Mouse (Mus musculus): ENCODE data around the gene Zfp956. TPM values are rescaled to one million over a fixed set of nuclear protein-coding genes. Genes with fewer than 3 reads are reported as not detected.

Gene Zfp956
- 7.3 and 10.7 TPM in 2 replicates for total RNA-seq (2017)

DNA sequence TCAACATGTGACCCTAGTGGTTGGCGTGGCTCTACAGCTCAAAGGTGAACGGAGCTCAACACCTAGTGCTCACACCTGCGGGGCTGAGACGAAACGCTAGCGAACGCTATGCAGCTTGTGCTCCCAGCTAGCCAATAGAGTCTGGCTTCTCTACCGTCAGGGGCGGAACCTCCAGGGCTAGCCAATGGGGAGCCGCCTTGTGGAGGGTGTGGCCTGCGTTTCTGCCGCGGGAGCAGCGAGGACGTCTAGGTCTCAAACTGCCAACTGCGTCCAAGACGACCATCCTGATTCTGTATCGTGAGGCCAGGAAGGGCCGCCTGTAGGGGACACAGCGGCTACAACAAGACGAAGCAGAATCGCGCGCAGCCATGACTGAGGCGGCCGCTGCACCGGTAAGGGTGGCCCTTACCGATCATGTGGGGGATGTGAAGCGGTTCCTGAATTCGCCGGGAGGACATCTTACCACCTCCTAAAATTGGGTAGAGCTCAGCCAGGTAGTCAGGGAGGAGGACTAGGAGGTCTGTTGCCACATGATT, at the start of gene Zfp956:
TSS of gene Zfp956 (plus strand) at position 200 of the 536 bp plus-strand sequence.
- peak; percentile 98 to 99 for ATAC-seq (replicated peaks in 1 of 2; ENCODE audit: insufficient read depth in 1 of 2, low FRiP score in 2 of 2, low TSS enrichment in 1 of 2, low read depth in 1 of 2, poor library complexity in 2 of 2, severe bottlenecking in 2 of 2)

- no peak for ATAC-seq (replicated peaks in 1 of 2; ENCODE audit: insufficient read depth in 1 of 2, low FRiP score in 2 of 2, low TSS enrichment in 1 of 2, low read depth in 1 of 2, poor library complexity in 2 of 2, severe bottlenecking in 2 of 2)
These were observed 49.6 kb upstream of the Zfp956 start for GRCm38 (mm10) chr6:47903587-47903986.

- no peak for ATAC-seq (replicated peaks in 1 of 2; ENCODE audit: insufficient read depth in 1 of 2, low FRiP score in 2 of 2, low TSS enrichment in 1 of 2, low read depth in 1 of 2, poor library complexity in 2 of 2, severe bottlenecking in 2 of 2)
These were observed 48.8 kb upstream of the Zfp956 start for GRCm38 (mm10) chr6:47904361-47904760.

DNA sequence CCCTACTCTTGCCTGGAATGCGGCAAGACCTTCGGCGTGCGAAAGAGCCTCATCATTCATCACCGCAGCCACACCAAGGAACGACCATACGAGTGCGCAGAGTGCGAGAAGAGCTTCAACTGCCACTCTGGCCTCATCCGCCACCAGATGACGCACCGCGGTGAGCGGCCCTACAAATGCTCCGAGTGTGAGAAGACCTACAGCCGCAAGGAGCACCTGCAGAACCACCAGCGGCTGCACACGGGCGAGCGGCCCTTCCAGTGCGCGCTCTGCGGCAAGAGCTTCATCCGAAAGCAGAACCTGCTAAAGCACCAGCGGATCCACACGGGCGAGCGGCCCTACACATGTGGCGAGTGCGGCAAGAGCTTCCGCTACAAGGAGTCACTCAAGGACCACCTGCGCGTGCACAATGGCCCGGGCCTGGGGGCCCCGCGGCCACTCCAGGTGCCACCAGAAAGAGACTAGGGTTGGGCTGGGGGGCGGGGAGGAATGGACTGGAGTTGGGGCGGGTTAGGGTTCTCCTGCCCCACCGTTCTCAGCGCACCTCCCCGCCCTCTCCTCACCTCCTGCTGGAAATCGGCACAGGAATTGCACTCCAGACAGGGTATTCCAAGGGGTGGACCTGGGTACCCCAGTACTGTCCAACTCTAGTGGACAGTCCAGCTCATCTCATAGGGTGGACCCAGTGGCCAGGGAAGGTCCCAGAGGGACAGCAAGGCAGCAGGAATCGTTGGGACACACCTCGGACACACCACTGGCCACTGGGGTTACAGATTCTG, 48.1 kb upstream of the Zfp956 start:
- no peak for ATAC-seq (replicated peaks in 1 of 2; ENCODE audit: insufficient read depth in 1 of 2, low FRiP score in 2 of 2, low TSS enrichment in 1 of 2, low read depth in 1 of 2, poor library complexity in 2 of 2, severe bottlenecking in 2 of 2)

- ATAC-seq (replicated peaks in 1 of 2; ENCODE audit: insufficient read depth in 1 of 2, low FRiP score in 2 of 2, low TSS enrichment in 1 of 2, low read depth in 1 of 2, poor library complexity in 2 of 2, severe bottlenecking in 2 of 2): no peak
These were observed 46.9 kb upstream of the Zfp956 start for GRCm38 (mm10) chr6:47906326-47906725.

DNA sequence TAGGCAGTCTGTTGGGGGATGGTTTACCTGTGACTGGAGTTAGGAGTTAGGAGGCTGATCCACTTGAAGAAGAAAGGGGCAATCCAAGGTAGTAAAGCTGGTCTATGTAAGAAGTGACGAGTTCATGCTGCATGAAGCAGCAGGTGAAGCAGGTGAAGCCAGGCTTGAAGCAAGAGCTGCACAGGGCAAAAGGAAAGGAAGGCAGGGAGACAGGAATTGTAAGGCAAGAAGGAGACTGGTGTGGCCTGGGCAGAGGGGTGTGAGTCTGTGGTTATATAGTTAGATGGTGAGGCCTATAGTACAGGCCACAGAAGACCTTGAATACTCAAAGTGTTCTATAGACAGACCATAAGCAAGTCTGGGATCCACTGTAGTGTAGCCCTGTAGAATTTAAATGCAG, 44.2 kb upstream of the Zfp956 start:
- no peak for ATAC-seq (replicated peaks in 1 of 2; ENCODE audit: insufficient read depth in 1 of 2, low FRiP score in 2 of 2, low TSS enrichment in 1 of 2, low read depth in 1 of 2, poor library complexity in 2 of 2, severe bottlenecking in 2 of 2)

DNA sequence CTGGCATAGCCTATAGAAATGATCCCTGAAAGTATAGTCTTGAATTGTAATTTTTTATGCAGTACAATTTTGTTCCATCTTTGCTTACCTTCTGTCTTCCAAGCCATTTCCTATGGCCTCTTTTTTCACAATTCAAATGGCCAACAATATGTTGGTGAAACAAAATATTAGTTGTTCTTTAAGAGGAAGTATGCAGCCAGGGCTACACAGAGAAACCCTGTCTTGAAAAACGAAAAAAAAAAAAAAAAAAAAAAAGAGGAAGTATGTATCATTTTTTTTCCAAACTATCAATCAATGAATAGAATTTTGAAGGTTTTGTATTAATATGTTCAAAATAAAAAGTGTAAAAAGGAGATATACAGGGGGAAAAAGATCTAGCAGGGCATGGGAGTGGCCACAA, 41.5 kb upstream of the Zfp956 start:
- peak in 1 of 2 experiments; percentile 32; a peak in 1 of 4 replicates for ATAC-seq (replicated peaks in 1 of 2; ENCODE audit: insufficient read depth in 1 of 2, low FRiP score in 2 of 2, low TSS enrichment in 1 of 2, low read depth in 1 of 2, poor library complexity in 2 of 2, severe bottlenecking in 2 of 2)

DNA sequence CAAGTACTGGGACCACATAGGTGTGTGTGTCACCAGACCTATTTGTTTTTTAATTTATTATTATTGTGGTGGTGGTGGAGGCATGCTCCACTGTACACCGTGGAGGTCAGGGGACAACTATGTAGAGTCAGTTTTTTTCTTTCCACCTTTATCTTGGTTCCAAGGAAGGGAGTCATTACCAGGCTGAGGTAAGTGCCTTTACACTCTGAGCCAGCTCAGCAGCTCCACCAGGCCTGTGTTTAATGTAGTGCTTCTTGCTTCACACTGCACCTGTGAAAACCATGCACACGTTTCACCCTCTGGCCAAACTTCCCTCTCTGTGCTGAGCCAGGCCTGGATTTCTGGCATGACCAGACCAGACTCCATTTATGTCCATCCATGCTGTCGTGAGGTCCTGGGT, 40.2 kb upstream of the Zfp956 start:
- no peak for ATAC-seq (replicated peaks in 1 of 2; ENCODE audit: insufficient read depth in 1 of 2, low FRiP score in 2 of 2, low TSS enrichment in 1 of 2, low read depth in 1 of 2, poor library complexity in 2 of 2, severe bottlenecking in 2 of 2)

- no peak for ATAC-seq (replicated peaks in 1 of 2; ENCODE audit: insufficient read depth in 1 of 2, low FRiP score in 2 of 2, low TSS enrichment in 1 of 2, low read depth in 1 of 2, poor library complexity in 2 of 2, severe bottlenecking in 2 of 2)
These were observed 36.1 kb upstream of the Zfp956 start for GRCm38 (mm10) chr6:47917051-47917450.

GRCm38 (mm10) chr6:47918768-47919274, 34.4 kb upstream of the Zfp956 start:
- no peak for ATAC-seq (replicated peaks in 1 of 2; ENCODE audit: insufficient read depth in 1 of 2, low FRiP score in 2 of 2, low TSS enrichment in 1 of 2, low read depth in 1 of 2, poor library complexity in 2 of 2, severe bottlenecking in 2 of 2)

GRCm38 (mm10) chr6:47919646-47920446, 33.3 kb upstream of the Zfp956 start:
- no peak for ATAC-seq (replicated peaks in 1 of 2; ENCODE audit: insufficient read depth in 1 of 2, low FRiP score in 2 of 2, low TSS enrichment in 1 of 2, low read depth in 1 of 2, poor library complexity in 2 of 2, severe bottlenecking in 2 of 2)

DNA sequence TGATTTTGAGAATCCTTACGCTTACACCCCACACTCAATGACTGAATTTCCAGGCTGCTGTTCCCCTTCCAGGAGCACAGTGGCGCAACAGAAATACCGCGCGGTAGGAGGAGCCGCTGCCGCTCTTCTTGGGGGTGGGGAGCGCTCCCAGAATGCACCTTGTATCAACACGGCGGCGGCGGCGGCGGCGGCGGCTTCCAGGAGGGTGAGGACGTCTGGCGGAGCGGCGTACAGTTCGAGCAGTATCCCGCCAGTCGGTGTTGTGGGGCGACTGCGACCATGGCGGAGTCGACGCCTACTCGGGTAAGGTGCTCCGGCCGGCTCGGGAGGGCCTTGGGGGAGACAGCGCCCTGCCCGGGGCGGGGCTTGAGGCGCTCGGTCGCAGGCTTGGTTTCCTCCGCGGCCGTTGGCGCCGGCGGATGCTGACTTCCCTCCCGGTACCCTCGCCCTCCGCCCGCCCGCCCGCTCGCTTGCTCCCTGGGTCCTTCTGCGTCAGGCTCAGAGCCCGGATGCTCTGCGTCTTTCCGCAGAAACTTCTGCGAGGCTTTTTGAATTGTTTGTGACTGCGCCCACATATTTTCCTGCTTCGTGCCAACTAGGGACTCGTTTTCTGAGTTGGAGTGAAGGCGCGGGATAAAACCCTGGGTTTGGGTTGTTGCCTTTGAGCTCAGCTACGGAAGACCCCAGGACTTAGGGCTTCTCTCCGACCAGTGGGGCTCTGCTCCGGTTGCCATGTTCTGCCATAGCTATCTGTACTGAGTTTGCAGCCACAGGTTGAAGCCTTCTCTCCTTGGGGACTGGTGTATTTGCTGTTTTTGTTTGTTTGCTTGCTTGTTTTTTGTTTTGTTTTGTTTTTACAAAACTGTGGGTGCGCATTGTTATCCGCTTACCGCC, 32.5 kb upstream of the Zfp956 start, which contains the start of gene Zfp212:
TSS of gene Zfp212 (plus strand) at position 30 of the 894 bp plus-strand sequence.
- peak; percentile 94 to 96 for ATAC-seq (replicated peaks in 1 of 2; ENCODE audit: insufficient read depth in 1 of 2, low FRiP score in 2 of 2, low TSS enrichment in 1 of 2, low read depth in 1 of 2, poor library complexity in 2 of 2, severe bottlenecking in 2 of 2)

GRCm38 (mm10) chr6:47942461-47942860, 10.7 kb upstream of the Zfp956 start:
- no peak for ATAC-seq (replicated peaks in 1 of 2; ENCODE audit: insufficient read depth in 1 of 2, low FRiP score in 2 of 2, low TSS enrichment in 1 of 2, low read depth in 1 of 2, poor library complexity in 2 of 2, severe bottlenecking in 2 of 2)

GRCm38 (mm10) chr6:47943021-47943691, 10.0 kb upstream of the Zfp956 start:
- peak; percentile 73 to 92 for ATAC-seq (replicated peaks in 1 of 2; ENCODE audit: insufficient read depth in 1 of 2, low FRiP score in 2 of 2, low TSS enrichment in 1 of 2, low read depth in 1 of 2, poor library complexity in 2 of 2, severe bottlenecking in 2 of 2)

GRCm38 (mm10) chr6:47943721-47944120, 9.5 kb upstream of the Zfp956 start:
- ATAC-seq (replicated peaks in 1 of 2; ENCODE audit: insufficient read depth in 1 of 2, low FRiP score in 2 of 2, low TSS enrichment in 1 of 2, low read depth in 1 of 2, poor library complexity in 2 of 2, severe bottlenecking in 2 of 2): no peak

DNA sequence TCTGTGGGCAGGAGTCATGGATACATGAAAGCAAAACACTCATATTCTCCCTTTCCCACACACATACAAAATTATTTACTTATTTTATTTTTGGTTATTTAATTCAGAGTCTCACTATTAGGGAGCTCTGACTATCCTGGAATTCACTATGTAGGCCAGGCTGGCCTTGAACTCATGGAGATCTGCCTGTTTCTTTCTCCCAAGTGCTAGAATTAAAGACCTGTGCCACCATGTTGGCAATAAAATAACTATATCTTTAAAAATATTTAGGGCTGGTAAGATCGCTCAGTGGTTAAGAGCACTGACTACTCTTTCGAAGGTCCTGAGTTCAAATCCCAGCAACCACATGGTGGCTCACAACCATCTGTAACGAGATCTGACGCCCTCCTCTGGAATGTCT, 5.8 kb upstream of the Zfp956 start:
- no peak for ATAC-seq (replicated peaks in 1 of 2; ENCODE audit: insufficient read depth in 1 of 2, low FRiP score in 2 of 2, low TSS enrichment in 1 of 2, low read depth in 1 of 2, poor library complexity in 2 of 2, severe bottlenecking in 2 of 2)

DNA sequence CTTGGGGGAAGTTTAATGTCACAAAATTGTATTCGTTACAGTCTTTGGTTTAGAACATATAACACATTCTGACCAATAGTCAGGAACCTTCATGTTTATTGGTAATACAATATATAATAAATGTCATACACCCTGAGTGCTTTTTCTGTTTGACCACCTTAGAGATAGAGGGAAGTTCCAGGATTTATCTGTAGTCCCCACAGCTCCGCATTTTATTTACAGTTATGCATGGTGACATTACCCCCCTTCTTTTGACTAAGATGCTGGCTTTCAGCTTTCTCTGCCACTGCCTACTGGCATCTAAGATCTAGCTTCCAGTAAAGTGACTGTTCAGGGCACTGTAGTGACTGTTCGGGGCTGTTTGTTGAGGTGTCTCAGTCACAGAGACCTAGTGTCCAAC, 1.2 kb downstream of the Zfp956 start:
- no peak for ATAC-seq (replicated peaks in 1 of 2; ENCODE audit: insufficient read depth in 1 of 2, low FRiP score in 2 of 2, low TSS enrichment in 1 of 2, low read depth in 1 of 2, poor library complexity in 2 of 2, severe bottlenecking in 2 of 2)
